Mouse (Mus musculus) mouse trophoblast stem cell (cell line): ENCODE results near the gene Lep.

Experiments
- in situ Hi-C, 2 experiments: fragments of 300-500 bp; cut with MseI, MboI; formaldehyde crosslinking; loops; 2 replicates in 1 of 2; 3 replicates in 1 of 2; pipeline ENCODE4 v1.15.1; 2025

The Lep gene

DNA sequence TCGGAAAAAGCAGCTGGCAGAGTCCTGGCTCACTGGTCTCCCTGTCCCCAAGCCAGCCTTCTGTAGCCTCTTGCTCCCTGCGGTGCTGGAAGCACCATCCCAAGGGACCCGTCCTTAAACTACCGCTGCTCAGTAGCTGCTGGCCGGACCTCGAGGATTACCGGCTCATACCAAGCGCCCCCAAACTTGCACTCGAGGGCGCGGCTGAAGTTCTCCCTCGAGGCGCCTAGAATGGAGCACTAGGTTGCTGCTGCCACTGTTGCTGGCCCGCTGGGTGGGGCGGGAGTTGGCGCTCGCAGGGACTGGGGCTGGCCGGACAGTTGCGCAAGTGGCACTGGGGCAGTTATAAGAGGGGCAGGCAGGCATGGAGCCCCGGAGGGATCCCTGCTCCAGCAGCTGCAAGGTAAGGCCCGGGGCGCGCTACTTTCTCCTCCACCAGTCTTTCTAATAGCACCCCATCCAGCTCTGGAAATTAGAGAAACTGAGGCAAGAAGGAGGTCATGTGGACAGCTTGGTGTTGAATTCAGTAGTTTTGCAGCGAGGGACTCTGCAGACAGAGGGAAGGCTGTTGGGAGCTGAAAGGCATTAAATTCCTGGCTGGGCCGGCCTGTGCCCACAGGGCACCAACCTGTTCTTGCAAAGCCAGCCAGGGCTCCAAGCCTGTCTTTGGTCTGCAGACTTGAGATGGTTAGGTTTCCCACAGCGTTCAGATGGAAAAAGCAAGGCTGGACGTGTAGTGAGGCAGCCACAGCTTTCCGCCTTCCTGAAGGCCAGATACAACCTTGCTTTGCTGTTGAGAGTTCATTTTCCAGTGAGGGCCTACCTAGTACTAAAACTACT lies at the start of gene Lep:
Lep (plus strand) TSS at position 375 of the 840 bp plus-strand sequence.
- in situ Hi-C loops, result no loop called here

GRCm38 (mm10) chr6:29011651-29012050 lies 48.4 kb upstream of the Lep start:
- in situ Hi-C loops, result no loop called here

GRCm38 (mm10) chr6:29013216-29013615 lies 46.8 kb upstream of the Lep start:
- in situ Hi-C loops, result no loop called here

DNA sequence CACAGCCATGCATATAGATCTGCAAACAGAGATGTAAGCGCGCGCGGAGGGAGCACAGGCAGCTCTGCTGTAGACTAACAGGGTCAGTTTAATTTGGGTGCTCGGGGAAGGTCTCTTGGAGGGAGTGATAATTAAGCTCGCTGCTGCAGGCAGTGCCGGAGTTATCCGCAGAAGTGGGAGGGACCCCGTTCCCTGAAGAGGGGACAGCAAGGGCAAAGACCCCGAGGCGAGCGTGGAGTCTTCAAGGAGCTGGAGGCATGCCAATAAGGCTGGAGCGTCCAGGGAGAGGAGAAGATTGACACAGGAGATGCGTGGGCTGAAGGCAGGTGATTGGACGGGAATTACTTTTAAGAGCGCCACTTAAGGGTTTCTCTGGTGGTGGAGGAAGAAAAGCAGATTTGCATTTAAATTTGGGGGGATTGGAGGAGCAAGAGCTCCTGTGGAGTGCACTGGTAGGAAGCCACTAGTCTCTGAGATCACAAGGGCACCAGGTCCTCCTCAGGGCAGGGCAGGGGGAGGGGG lies 43.1 kb upstream of the Lep start:
- in situ Hi-C loops, result no loop called here

- in situ Hi-C loops, result loop anchor here (5.0 kb wide), 2 partner anchors 63 to 68 kb away; no protein-coding TSS in a partner anchor
Observed at GRCm38 (mm10) chr6:29019756-29020720, 40.0 kb upstream of the Lep start.

DNA sequence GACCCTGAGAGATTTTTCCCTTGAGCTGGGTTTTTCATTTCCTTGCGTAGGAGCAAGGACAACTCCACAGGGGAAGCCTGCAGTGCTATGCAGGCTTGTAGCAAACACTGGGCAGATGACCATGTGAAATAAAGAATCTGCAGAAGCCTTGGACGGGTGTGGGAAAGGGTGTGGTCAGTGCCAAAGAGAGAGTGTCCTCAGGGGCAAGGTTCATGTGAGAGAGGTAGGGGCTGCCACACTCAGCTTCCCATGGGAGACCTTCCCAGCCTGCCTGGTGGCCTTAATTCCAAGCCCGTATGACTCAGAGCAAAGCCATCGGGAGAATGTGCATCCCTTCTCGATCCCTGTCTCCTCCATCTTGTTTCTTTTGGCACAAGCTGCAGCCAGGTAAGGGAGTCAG lies 39.1 kb upstream of the Lep start:
- in situ Hi-C loops, result loop anchor here (5.0 kb wide), 2 partner anchors 64 to 69 kb away; no protein-coding TSS in a partner anchor

DNA sequence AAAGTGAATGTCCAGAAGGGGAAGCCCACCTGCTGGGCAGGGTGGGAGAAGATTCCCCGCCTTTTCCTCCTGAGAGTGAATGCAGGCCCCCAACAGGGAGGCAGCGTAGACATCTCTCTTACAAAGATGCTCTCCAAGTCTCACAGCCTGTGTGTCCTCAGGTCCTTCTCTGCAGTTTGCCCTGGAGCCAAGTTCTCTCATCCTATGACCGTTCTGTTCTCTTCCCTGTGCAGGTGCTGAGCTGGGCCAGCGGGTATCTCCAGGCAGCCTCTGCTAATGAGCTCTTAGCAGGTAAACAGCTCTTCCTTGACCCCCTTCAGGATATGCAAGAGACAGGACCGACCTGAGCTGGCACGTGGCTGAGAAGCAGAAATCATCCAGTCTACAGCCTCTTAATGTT lies 38.5 kb upstream of the Lep start:
- in situ Hi-C loops, result loop anchor here (5.0 kb wide), 2 partner anchors 64 to 69 kb away; no protein-coding TSS in a partner anchor

GRCm38 (mm10) chr6:29022115-29022514 lies 37.9 kb upstream of the Lep start:
- in situ Hi-C loops, result loop anchor here (5.0 kb wide), 2 partner anchors 65 to 70 kb away; no protein-coding TSS in a partner anchor

- in situ Hi-C loops, result loop anchor here (5.0 kb wide), 2 partner anchors 66 to 71 kb away; no protein-coding TSS in a partner anchor
Observed at GRCm38 (mm10) chr6:29023206-29023967, 36.6 kb upstream of the Lep start.

- in situ Hi-C loops, result loop anchor here (5.0 kb wide), 2 partner anchors 67 to 72 kb away; no protein-coding TSS in a partner anchor
Observed at GRCm38 (mm10) chr6:29024000-29024417, 36.0 kb upstream of the Lep start.

DNA sequence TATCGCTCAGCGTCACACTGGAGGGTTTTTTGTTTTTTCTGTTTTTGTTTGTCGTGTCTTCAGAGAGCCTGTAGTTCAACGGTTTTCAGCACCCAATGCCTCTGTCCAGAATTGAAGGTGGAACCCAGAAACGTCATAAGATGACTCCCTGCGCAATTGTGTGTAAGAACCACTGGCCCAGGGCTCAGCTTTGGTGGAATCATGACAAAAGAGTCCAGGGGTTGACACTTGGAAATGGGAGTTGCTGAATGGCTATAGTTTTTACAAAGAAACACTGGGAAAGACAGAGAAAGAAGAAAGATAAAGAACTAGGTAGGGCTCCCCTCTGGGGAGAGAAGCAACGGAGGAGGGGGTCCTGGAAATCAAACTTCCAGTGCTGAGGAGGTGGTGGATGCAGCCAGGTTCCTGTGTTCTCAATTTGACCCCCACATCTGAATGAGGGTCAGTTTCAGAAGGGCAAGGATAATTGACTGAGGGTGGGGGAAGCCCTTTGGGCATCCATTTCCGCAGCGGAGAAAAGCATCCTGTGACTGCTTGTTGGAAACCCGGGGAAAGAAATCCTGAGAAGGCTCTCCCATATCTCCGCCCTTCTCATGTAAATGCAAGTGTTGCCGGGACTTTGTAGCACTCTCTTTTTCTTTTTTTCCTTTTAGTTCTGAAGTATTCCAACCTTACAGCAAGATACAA lies 34.1 kb upstream of the Lep start:
- in situ Hi-C loops, result no loop called here

- in situ Hi-C loops, result no loop called here
Observed at GRCm38 (mm10) chr6:29026766-29027165, 33.3 kb upstream of the Lep start.

GRCm38 (mm10) chr6:29028129-29028528 lies 31.9 kb upstream of the Lep start:
- in situ Hi-C loops, result no loop called here

DNA sequence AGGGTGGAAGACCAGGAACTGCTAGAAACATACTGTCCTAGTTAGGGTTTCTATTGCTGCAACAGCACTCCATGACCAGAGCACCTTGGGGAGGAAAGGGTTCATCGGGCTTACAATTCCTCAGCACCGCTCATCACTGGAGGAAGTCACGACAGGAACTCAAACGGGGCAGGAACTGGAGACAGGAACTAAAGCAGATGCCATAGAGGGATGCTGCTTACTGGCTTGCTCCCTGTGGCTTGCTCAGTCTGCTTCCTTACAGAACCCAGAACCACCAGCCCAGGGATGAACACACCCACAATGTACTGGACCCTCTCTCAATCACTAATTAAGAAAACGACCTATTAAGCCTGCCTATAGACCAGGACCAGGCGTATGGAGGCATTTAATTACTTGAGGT lies 30.5 kb upstream of the Lep start:
- in situ Hi-C loops, result no loop called here

DNA sequence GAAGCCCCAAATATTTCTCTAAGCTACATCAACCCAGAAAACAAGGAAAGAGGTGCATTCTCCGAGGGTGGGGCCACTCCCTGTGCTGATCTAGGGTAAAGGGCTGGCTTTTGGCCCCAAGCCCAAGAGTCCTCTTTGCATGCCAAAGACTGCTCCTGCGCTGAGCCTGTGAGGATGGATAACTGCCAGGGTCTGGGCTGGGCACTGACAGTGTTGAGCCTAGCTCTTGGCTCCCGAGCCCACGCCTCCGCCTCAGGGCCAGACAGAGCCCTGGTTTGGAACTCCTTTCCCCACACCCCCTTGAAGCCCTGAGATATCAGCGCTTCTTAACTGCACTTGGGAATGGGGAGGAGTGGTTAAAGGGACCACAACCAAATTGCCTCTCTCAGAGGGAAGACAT lies 28.8 kb upstream of the Lep start:
- in situ Hi-C loops, result no loop called here

- in situ Hi-C loops, result no loop called here
Observed at GRCm38 (mm10) chr6:29031704-29032310, 28.2 kb upstream of the Lep start.

DNA sequence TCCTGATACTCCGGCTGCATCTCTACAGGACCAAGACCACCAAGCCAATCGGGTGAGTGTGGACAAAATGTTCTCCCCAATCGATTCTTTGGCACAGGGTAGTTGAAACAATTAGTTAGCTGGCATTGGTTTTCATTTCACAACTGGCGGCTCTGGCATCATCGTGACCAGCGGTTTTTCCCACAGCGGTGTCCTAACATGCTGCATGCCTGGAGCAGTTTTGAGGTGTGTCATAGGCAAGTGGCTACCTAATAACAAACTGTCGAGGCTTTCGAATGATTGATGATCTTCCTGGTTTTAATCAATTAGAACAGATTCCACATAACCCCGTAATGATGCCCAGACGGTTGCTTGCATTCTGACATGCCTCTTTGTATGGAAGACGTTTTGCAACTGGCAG lies 27.6 kb upstream of the Lep start:
- in situ Hi-C loops, result no loop called here

DNA sequence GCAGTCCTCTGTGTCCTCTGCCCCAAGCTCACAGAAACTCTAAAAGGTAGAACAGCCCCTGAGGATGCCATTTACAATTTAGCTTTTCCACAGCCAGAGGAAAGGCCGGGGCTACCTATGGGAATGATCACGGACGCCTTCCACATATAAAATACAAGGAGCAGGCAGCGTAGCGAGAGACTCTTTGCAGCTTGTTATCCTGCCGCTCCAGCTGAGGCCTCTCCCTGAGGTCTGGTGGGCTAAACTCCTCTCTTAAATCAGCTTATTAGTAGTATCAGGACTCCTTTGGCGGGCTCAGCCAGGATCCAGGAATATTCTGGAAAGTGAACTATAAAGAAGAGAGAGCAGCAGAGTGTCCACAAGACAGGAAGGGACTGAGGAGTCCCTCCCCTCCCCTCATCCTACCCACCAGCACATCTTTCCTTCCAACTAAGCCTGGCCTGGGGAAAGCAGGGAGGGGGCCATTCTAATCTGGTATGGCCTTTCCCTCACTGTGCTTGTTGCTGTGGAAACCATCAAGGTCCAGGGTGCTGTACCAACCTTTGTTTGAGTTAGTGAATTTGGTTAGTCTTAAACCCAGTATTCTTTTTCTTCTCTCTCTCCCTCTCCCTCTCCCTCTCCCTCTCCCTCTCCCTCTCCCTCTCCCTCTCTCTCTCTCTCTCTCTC lies 25.9 kb upstream of the Lep start:
- in situ Hi-C loops, result no loop called here

- in situ Hi-C loops, result no loop called here
Observed at GRCm38 (mm10) chr6:29036698-29037097, 23.3 kb upstream of the Lep start.
